Mouse (Mus musculus): ENCODE results near the gene Helz2.

Helz2 gene

DNA sequence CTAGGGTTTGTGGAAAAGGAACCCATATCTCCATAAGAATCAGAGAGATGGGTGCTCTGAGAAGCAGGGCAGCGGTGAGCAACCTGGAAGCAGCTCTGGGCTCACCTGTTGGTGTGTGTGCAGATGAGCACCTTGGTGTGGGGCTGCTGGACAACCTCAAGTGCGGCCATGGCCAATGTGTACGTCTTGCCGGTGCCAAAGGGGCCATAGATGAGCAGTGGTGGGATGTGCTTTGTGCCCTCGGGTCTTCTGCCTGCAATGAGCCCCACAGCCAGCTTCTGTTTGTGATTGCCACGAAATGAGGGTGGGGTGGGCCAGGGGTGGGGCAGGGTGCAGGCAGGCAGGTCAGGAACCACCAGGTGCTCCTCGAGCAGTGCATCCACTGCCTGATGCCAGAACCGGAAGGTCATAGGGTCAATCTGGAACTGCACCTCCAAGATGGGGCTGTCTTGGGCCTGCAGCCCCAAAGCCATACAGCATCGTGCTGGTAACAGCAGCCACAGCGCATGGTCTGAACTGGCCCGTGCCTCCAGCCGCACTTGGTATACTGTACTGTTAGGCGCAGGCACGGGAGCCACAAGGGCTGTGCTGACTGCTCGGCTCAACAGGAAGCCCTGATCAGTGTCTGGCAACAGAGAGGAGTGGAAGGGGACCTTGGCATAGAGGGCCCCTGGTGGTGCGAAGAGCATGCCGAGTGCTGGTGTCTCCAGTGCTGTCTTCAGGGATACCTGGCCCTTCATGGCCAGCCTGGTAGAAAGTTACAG is 4.4 kb downstream of the Helz2 start:
- no peak for DNase-seq

DNA sequence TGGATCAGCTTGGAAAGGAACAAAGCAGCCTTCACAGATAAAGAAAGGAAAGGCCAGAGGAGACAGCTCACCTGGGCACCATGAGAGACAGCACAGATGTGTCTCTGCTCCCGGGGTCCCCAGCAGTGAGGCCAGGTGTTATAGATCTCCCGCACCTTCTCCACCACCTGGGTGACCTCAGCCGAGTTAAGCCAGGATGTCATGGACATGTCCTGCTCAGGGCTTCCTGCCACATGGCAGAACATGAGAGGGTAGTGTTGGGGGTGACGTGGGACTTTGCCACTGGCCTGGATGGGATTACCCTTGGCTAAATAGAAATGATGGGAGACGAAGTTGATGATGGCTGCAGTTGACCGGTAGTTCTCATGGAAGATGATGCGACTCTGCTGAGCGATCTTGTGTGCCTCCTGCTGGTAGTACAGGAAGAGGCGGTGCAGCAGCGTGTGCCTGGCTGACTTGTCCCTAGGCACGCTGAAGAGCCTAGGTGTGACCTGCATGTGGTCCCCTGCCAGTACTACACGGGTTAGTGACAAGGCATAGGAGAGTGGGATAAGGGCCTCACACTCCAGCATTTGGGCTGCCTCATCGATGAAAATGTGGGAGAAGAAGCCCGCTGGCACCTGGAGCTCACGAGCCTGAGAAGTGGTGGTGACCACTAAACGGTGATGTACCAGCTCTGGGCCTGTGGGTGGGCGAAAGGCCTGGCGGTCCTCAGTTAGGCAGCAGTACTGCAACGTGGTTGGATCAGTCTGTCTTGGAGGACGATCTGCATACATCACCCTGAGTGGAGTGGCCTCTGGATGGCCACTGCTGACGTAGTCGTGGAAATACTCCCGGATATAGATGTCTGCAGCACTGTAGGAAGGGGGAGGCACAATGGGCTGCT is 5.9 kb downstream of the Helz2 start:
- DNase-seq: no peak

DNA sequence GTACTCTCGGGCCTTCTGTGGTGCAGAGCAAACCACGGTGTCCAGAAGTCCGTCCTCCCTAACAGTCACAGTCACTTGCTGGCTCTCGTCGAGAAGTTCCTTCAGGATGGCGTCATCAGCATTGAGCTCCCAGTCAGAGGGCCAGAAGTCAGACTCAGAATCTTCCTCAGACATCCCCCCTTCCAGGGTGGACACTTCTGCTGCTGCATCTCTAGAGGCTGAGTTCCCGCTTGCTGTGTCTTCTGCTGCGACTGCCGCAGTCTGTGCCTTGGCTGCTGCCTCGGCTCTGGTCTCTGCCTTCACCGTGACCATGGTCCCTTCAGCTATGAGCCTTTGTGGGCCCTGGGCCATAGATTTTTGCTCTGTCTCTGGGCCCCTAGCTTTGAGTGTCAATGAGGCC is 7.1 kb downstream of the Helz2 start:
- DNase-seq: no peak

DNA sequence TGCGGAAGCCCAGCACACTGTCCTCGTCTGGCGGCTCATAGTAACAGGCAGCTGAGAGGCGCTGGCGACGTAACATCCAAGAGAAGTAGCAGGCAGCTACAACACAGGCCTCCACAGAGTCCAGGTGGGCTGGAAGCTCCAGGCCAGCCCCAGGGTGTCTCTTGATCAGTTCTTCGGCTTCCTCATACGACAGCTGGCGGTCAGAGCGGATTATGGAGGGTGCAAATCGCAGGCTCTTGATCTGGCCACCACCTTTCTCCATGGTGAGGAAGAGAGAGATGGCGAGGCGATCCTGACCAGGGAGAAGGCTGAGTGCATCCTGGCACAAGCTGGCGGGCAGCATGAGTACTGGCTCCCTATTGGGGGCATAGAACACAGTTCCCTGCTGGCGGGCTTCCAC is 8.4 kb downstream of the Helz2 start:
- DNase-seq: no peak

DNA sequence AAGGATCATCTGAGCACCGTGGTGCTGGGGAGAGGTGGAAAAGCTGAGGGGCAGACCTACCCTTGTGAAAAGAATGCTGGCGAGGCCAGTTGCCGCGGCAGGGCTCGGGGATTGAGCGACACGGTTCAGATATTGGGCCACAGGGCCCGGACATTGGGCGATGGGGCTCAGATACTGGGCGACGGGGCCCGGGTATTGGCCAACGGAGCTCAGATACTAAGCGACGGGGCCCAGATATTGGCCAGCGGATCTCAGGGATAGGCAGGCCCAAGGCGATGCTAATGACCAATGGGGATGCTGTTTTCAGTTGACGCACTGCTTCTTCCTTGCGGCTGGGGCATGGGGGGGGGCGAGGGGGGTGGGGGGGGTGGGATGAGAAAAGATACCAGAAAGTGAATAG is 10.7 kb downstream of the Helz2 start:
- no peak for DNase-seq

DNA sequence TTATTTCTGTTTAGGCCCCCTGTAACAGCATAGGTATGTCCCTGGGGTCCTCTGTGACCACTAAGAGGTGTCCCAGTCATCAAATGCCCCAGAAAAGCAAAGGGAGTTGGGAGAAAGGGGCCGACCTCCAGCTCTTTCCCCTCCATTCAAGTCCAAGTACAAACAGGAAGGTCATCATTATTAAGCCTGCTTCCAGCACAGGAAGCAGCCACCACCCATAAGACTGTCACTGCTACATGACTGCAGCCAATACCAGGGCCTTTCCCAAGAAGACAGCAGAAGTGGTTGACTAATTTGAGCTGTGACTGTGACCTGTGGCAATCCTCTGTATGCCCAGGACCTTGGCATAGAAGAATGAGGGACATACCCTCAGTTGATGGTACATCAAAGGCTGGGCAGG is 13.5 kb downstream of the Helz2 start:
- no peak for DNase-seq

DNA sequence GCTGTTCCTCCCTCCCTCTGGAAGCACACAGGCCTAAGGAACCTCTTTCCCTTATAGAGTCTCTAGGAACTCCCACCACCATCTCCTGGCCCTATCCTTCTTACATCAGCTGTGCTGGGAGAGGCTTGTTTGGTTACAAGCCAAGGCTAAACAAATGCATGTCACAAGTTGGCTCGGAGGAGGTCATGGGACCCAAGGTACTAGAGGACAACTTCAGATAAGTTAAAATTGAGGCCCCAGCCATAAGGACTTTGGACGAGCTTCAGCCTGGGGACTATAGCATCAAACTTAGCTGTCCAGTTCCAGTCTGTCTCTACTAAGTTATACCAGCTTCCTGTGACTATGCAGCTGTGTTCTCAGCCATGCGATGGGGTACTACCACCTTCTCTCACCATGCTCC is 14.7 kb downstream of the Helz2 start:
- no peak for DNase-seq

DNA sequence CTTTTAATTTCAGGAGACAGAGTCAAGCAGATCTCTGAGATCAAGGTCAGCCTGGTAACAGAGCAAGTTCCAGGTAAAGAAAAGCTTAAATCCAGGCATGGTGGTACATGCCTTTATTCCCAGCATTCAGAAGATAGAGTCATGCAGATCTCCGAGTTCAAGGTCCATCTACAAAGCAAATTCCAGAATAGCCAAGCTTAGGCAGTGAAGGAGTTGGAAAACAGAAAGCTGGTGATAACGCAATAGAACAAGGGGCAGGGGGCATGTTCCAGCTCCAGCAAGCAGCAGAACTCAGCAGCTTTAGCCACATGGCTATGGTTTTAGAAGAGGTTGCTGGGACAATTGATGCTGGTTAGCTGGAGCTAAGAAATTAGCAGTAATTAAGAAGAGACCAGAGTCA is 16.8 kb downstream of the Helz2 start:
- DNase-seq: no peak

DNA sequence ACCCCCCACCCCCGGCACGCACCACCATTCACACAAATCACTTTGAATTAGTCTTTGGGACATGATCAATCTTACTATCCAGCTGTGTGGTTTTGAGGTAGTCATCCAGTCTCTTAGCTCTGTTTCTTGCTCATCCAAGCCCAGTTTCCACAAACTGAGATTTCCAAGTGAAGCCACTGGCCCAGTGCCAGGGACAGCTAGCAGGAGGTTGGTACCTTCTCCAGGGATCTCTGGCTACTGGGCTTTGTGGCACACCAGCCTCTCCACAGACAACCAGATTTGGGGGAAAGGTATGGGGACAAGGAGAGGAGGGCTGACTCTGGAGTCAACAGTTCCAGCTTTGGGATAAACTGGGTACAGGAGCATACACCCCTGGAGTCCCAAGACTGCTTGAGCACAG is 21.5 kb downstream of the Helz2 start:
- no peak for DNase-seq

DNA sequence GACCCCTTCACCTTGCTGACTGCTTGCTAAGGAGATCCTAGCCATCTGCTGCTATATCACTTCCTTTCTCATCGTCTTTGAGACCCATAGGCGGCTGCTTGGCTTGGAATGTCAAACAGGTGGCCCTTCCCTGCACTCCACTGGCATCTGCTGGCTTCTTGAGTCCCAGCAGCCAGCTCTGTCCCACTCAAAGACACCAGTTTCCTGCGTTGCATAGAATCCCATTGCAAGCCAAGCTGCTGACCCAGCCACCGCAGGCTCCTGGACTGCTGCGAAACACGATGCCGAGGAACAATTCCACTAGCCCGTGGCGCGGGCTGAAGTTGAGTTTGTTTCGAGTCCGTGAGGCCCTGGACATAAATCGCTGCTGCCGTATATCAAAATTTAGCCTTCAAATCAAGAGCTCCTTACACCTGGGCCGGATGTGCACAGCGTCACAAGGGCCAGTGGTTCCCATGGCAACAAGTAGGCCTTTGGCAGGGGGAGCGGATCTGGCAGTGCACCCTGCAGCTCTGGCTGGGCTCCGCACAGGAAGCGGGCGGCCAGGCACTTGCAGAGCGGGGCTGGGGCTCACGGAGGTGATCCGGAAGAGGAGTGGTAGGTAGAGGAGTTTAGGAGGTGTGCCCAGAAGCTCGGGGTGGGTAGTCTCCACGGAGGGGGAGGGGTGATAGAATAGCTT is 22.1 kb downstream of the Helz2 start, which contains the start of gene Fndc11:
Gene Fndc11 (plus strand): TSS at position 476 of the 679 bp plus-strand sequence.
- peak; percentile 50 for DNase-seq

DNA sequence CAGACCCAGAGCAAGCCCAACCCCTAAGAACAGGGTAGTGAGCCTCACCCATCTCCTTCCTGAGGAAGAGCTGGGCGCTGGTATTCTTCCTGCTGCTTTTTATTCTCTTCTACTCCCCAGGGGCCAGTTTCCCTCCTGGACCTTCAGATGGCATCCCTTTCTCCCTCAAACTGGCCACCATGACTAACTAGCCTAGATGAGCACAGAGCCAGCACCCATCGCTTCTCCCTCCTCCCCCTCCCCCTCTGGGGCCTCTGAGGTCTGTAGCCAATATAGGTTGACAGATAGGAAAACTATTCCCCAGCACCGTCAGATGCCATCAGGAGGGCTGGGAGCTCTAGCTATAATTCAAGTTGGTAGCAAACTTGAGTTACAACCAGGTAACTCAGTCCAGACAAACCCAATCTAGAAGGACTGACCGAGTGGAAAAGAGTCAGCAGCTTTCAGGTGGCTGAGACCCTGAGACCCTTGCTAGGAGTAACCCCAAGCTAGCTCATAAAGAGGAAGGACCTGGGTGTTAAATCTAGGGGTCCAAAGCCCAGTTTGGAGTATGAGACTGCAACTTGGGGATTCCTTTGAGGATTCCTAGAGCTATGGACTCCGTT is 22.8 kb downstream of the Helz2 start:
- DNase-seq: no peak

DNA sequence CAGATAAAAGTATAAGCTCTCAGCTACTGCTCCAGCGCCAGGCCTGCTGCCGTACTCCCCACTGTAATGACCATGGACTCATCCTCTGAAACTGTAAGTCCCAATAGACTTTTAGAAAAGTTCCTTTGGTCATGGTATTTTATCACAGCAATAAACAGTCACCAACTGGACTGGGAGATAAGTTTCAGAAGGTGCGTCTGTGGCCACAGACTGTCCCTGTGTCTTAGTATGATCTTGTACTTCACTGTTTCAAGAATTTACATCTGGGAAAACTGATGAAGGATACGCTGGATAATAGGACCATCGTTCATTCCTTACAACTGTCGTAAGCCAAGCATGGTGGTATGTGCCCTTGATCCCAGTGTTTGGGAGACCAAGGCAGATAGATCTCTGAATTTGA is 25.8 kb downstream of the Helz2 start:
- DNase-seq: no peak

DNA sequence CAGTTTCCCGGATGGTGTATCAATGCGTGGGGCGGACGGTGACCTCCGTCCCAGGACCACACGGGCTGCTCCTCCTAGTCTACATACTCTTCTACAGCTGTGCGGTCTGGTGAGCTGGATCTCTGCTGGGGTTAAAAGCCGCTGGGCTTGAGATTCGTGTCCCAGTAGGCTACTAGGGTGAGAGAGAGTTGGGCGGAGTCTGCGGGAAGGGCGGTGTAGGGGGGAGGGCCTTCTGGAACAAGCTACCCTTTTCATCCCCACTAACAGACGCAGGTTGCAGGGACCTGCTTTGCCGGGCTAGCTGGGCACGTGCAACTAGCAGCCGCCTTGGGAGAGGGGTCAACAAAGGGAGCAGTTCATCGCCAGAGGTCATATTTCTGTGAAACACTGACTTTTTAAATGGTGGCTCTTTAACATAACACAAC is 28.8 kb downstream of the Helz2 start, which contains the start of gene Srms:
Gene Srms (minus strand): TSS at position 165 of the 425 bp plus-strand sequence.
- no peak for DNase-seq

DNA sequence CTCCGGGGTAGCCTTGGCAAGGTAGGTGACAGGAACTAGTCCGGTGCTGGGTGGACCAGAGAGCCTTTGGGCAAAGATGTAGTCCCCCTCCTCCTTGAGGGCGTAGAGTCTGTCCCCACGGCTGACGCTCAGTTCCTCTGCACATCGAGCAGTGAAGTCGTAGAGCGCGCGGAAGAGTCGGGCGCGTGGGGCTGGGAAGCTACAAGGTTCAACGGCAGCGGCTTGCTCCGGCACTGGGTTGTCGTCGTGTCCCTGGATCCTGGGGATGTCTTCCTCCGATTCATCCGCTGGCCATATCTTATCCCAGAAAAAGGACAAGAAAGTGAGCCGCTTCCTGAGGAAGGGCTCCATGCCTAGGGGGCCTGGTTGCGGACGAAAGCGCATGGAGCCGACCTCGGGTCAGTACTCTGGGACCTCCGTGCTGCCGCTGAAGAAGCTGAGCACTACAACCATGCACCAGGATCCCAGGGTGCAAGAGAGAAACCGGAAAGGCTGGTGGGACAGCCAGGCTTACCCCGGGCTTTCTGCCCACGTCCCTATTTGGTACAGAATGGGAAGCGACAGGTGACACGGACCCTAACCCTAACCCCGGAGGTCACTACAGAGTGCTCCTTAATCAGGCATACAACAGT is 29.3 kb downstream of the Helz2 start:
- no peak for DNase-seq

DNA sequence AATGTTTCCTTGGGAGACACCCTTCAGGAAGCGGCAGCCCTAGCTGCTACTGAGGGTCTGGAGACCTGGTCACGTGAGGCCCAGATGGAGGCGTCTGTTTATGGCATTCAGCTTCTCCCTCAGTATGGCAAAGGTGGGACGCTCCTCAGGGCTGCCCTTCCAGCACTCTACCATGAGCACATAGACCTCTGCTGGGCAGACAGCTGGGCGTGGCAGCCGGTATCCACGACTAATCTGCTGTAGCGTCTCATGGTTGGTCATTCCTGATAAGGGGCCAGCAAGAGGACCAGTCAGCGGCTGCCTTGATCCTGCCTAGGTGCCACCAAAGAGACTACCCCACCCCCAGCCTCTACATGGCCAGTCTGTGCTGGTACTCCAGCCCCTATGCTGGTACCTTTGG is 35.7 kb downstream of the Helz2 start:
- DNase-seq: no peak

DNA sequence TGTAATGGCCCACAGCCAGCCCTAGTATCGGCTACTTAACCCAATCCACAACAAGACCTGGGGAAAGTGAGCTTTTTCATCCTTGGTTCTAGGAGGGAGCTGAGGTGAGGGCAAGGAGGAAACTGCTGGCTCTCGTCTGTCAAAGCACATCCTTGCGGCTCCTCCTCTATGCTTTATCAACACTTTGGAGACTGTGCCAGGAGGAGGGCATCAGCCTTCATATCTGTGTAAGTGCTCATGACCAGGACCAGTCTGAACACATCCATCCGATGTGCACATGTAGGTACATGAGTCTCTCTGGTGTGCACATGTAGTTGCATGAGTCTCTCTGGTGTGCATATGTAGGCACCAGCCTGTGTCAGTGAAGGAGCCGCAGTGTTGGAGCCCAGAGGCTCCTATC is 36.1 kb downstream of the Helz2 start:
- DNase-seq: no peak

DNA sequence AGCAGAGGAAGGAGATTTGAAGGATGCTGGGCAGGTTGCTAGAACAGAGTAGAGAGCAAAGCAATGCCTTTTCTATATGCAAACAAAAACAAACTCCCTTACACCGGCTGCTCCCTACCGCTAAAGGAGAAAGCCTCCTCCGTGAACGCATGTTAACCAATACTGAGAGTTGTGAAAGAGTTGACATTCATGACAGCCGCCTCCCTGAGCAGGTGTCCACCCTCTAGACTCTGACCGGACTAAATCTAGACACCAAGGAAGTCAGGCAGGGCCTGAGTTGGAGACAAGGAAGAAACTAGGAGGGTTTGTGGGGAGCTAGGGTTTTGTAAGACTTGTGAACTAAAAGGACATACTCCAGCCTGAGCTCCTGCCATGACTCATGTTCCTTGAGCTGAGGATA is 38.9 kb downstream of the Helz2 start:
- no peak for DNase-seq

DNA sequence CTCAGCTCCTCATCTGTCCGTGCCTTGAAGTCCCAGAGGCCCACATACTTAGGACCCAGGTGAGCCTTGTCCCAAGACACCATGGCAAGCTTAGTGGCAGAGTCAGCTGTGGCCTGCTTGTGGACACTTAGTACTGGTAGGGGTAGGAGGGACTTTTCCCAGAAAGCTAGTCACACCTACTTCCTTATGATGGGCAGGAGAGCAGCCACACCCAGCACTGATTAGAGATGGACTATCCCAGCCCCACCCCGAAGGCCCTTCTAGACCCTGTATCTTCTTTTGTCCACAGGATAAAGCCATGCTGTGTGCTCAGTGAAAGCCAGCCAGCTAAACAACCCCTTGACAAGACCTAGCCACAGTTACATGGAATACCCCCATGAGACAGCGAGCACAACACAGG is 39.4 kb downstream of the Helz2 start, which contains the start of gene Ptk6:
Gene Ptk6 (minus strand): TSS at position 368 of the 400 bp plus-strand sequence.
- DNase-seq: no peak

DNA sequence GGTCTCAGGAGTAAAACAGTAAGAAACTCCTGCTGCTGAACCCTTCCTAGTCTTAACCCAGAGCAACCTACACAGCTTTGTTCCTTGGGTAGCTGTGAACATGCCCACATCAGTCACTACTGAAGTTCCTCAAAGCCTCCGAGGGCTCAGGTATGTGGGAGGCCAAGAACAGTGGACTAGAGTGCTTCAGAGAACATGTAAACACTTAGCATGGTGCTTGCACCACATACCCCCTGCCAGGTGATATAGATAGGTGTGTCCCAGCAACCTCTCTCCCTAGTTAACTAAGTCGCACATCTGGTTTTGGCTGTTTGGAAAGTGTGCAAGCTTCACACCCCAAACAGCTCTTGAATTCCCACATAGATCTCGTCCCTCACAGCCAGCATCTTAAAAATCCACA is 40.2 kb downstream of the Helz2 start:
- no peak for DNase-seq

DNA sequence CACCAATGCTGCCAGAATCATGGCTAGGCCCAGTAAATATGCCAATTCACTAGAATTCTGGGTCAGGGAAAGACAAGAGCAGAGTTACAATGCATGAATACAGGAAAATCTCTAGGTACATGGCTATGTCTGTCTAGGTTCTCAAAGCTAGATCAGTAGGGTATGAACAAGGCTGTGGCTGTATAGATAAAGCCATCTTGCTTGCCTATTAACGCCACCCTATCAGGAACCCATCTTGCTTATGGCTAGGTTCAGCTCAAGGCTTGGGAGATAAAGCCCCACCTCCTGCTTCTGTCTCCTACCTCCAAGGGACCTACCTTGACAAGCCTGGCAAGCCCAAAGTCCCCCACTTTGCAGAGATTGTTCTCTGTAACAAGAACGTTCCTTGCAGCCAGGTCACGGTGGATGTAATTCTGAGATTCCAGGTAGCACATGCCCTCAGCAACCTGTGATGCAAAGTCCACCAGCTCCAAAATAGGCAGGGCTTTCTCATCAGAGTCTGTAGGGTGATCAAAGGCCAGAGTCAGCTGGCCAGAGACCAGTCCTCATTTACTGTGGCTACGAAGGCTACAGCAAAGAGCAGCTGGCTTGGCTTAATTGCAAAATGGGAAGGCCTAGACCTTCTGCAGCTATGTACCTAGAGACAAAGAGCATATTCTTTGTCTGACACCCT is 45.1 kb downstream of the Helz2 start:
- DNase-seq: no peak

DNA sequence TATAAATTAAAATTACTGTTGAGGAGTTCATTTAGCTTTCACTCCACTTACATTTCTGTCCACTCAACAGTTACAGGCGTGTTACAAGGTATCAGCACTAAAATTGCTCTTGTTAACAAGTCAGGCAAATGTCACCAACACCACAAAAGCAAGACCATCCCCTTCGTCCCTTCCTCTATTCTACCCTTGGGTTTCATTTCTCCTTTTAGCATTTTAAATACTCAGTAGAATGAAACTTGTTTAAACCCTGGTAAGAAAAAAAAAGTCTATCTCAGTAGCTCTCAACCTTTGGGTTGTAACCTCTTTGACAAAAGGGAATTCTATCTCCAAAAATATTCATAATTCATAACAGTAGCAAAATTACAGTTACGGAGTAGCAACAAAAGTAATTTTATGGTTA is 48.8 kb downstream of the Helz2 start:
- DNase-seq: no peak

DNA sequence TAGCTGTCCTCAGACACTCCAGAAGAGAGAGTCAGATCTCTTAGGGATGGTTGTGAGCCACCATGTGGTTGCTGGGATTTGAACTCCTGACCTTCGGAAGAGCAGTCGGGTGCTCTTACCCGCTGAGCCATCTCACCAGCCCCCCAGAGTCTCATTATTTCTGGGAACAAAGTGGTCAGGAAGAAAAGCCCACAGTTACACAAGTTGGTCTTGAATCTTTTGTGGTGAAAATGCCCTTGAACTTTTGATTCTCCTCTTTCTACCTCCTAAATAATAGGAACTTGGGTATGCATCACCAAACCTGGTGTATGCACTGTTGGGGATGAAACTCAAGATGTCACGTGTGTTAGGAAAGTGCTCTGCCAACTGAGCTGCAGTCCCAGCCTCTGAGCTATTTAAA is 49.9 kb downstream of the Helz2 start:
- no peak for DNase-seq

All from right cerebral cortex, postnatal 14 days (tissue).